Mouse (Mus musculus) kidney, embryonic 15.5 days (tissue): Measurements from ENCODE around the gene Syn3. TPM values are rescaled to one million over a fixed set of nuclear protein-coding genes. Genes with fewer than 3 reads are reported as not detected.

Experiments
- ATAC-seq: fragments of 200-750 bp; cut with Nextera tagmentation; replicated peaks from 2 replicates; pipeline ENCODE4 v1.8.0; 2017; ENCODE audit warnings: moderate TSS enrichment; ENCODE audit not compliant: low FRiP score
- H3K27ac ChIP-seq: fragments of 300-500 bp; sonication (generic); 2 replicates; pipeline ENCODE4 v1.5.1; 2015; ENCODE audit warnings: mild to moderate bottlenecking, inconsistent platforms
- H3K27me3 ChIP-seq: fragments of 300-500 bp; sonication (generic); 2 replicates; pipeline ENCODE4 v1.6.1; 2015; ENCODE audit warnings: inconsistent platforms
- H3K36me3 ChIP-seq: fragments of 300-500 bp; sonication (generic); 2 replicates; pipeline ENCODE4 v1.6.1; 2015; ENCODE audit warnings: inconsistent platforms
- H3K4me1 ChIP-seq: fragments of 300-500 bp; sonication (generic); 2 replicates; pipeline ENCODE4 v1.6.1; 2015; ENCODE audit warnings: inconsistent platforms
- H3K4me2 ChIP-seq: fragments of 300-500 bp; sonication (generic); 2 replicates; pipeline ENCODE4 v1.6.1; 2015; ENCODE audit warnings: moderate library complexity, mild to moderate bottlenecking, inconsistent platforms
- H3K4me3 ChIP-seq: fragments of 300-500 bp; sonication (generic); replicated peaks from 2 replicates; pipeline ENCODE4 v1.5.1; 2015; ENCODE audit warnings: mild to moderate bottlenecking, inconsistent platforms
- H3K9ac ChIP-seq: fragments of 300-500 bp; sonication (generic); 2 replicates; pipeline ENCODE4 v1.6.1; 2015; ENCODE audit warnings: mild to moderate bottlenecking, inconsistent platforms
- H3K9me3 ChIP-seq: fragments of 300-500 bp; sonication (generic); replicated peaks from 2 replicates; pipeline ENCODE4 v1.6.1; 2016; ENCODE audit warnings: inconsistent platforms
- WGBS: fragments of 180-500 bp; shearing (Covaris S2); methylation state at CpG from one replicate; pipeline ENCODE4 v1.1.7; 2015; ENCODE audit warnings: mixed read lengths; 5-methylcytosine and 5-hydroxymethylcytosine counted together
- polyA plus RNA-seq: library from polyadenylated mRNA; unstranded; fragments of >200 nt; fragmentation: Nextera tagmentation; extraction: Ambion mirVana; gene quantifications from 2 replicates; pipeline ENCODE4 v1.2.1, GENCODE M21; 2015

Syn3 gene
- polyA plus RNA-seq, 1 experiment from 2014 or later: 8.1 TPM

DNA sequence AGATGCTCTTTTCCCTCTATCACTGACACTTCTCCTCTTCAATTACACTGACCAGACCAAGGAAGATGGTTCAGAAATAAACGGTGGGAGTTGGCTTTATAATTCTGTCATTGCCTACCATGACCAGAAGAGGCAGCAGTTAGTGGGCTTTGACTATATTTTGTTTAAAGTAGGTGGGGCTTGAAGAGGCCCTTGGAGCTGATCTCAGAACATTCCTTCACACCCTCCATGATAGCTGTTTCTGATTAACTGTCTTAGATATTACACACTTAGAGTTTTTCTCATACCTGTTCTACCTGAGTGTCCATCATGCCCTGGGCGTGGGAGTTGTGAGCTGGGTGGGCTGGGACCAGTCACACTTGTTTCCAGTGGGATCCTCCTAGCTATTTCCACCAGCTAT, 170.0 kb downstream of the Syn3 start:
- WGBS: 75% methylated on average over 2 of the region's 2 CpGs
- H3K4me3 ChIP-seq: no peak overlapping the region
- no peak for ATAC-seq

DNA sequence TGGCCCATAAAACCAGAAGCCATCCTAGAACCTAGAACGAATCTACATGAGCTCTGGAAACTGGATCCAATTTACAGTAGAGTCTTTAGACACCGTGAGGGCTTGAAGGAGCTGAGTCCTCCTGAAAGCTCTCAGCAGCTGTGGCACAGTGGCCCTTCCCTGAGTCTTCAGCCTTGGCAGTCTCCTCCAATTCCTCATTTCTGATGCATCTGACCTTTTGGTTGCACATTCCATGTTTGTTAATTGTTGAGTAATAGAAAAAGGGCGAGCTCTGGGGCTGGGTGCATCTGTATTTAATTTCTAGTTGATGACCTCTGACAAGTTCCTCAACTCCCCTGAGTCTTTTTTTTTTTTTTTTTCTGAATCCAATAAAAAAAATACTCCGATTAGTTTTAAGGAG, 170.6 kb downstream of the Syn3 start:
- Histone ChIP-seq H3K4me2 (no peak overlapping the region), H3K9me3 (no peaks in the 10 kb centered on the region), H3K4me1 (peaks cover 61% of the 10 kb centered on the region), H3K27me3 (no peaks in the 10 kb centered on the region), H3K9ac (no peak overlapping the region), H3K27ac (no peak overlapping the region), H3K36me3 (peaks cover 5% of the 10 kb centered on the region; the same call in 1 of the 2 replicates), H3K4me3 (no peak overlapping the region)
- no peak for ATAC-seq
- WGBS: 82% methylated on average over 4 of the region's 4 CpGs

More for the DNA sequence above, 170.0 kb downstream of the Syn3 start:
- Histone ChIP-seq H3K9ac (no peak overlapping the region), H3K4me2 (no peak overlapping the region), H3K27me3 (no peaks in the 10 kb centered on the region), H3K4me1 (peaks cover 63% of the 10 kb centered on the region), H3K36me3 (peaks cover 5% of the 10 kb centered on the region; the same call in 1 of the 2 replicates), H3K27ac (no peak overlapping the region), H3K9me3 (no peaks in the 10 kb centered on the region)

- H3K27ac ChIP-seq: 0 out of 2 replicates have a peak overlapping the region, but pooled peaks have one; percentile 39
- H3K4me1 ChIP-seq: peaks cover 38% of the 10 kb centered on the region
- H3K9ac ChIP-seq: no peak overlapping the region
- peak; percentile 47 for ATAC-seq
- peaks cover 5% of the 10 kb centered on the region; the same call in 1 of the 2 replicates for H3K36me3 ChIP-seq
- WGBS: 25% methylated on average over 6 of the region's 6 CpGs
- H3K9me3 ChIP-seq: no peaks in the 10 kb centered on the region
- H3K4me3 ChIP-seq: no peak overlapping the region
- H3K27me3 ChIP-seq: no peaks in the 10 kb centered on the region
- H3K4me2 ChIP-seq: no peak overlapping the region
Measured at GRCm38 (mm10) chr10:86325272-86325671, 173.4 kb downstream of the Syn3 start.

DNA sequence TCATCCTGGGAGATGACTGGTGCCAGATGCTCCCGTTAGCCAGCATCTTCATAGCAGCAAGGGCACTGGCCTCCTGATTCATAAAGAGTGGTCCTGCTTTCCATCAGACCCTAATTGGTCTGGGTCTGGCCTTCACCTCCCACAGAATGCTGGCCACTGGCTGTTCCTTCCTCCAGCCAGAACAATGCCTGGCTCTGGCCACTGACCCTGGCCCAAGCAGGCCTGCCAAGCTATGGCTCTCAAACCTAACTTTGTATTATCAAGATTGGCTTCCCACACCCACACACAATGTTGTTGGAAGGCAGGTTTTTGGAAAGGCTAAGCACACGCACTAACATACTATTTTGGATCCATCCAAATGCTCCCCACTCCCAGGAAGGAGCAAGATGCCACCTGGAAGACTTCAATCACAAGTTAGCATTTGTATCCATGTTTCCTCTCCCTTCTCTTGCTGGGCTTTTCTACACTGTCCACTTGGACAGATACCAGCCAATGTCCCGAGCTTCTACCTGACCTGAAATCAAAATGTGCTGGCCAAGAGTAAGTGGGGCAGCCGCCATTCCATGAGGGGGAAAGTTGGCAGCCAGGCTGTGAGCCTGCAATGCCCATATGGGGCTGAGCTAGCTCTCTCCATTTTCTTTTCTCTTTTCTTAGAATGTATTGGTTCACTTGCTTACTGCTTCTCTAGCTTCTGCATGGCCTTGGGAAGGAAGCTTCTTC, 175.3 kb downstream of the Syn3 start:
- Histone ChIP-seq H3K27ac (no peak overlapping the region), H3K4me3 (no peak overlapping the region), H3K27me3 (no peaks in the 10 kb centered on the region), H3K9me3 (no peaks in the 10 kb centered on the region), H3K9ac (no peak overlapping the region), H3K4me2 (no peak overlapping the region), H3K4me1 (peaks cover 31% of the 10 kb centered on the region), H3K36me3 (peaks cover 7% of the 10 kb centered on the region; the same call in 1 of the 2 replicates)
- no peak for ATAC-seq
- WGBS: 83% methylated on average over 4 of the region's 4 CpGs

GRCm38 (mm10) chr10:86322006-86322405, 176.7 kb downstream of the Syn3 start:
- Histone ChIP-seq H3K4me3 (no peak overlapping the region), H3K9ac (no peak overlapping the region), H3K27ac (no peak overlapping the region), H3K27me3 (no peaks in the 10 kb centered on the region), H3K36me3 (peaks cover 7% of the 10 kb centered on the region; the same call in 1 of the 2 replicates), H3K9me3 (no peaks in the 10 kb centered on the region), H3K4me2 (no peak overlapping the region), H3K4me1 (peaks cover 29% of the 10 kb centered on the region)
- ATAC-seq: no peak
- WGBS: 26% methylated on average over 1 of the region's 1 CpGs

- Histone ChIP-seq H3K4me2 (no peak overlapping the region), H3K9me3 (no peaks in the 10 kb centered on the region), H3K9ac (no peak overlapping the region), H3K36me3 (peaks cover 3% of the 10 kb centered on the region; the same call in 1 of the 2 replicates), H3K4me3 (no peak overlapping the region), H3K27ac (no peak overlapping the region), H3K4me1 (peaks cover 35% of the 10 kb centered on the region), H3K27me3 (no peaks in the 10 kb centered on the region)
- 79% methylated on average over 8 of the region's 8 CpGs for WGBS
- no peak for ATAC-seq
Measured at GRCm38 (mm10) chr10:86321194-86321593, 177.5 kb downstream of the Syn3 start.

GRCm38 (mm10) chr10:86320204-86320603, 178.5 kb downstream of the Syn3 start:
- peaks cover 3% of the 10 kb centered on the region; the same call in 1 of the 2 replicates for H3K36me3 ChIP-seq
- no peak for ATAC-seq
- H3K9me3 ChIP-seq: no peaks in the 10 kb centered on the region
- WGBS: 91% methylated on average over 5 of the region's 5 CpGs
- H3K9ac ChIP-seq: no peak overlapping the region
- H3K4me1 ChIP-seq: peaks cover 33% of the 10 kb centered on the region
- H3K4me3 ChIP-seq: no peak overlapping the region
- no peaks in the 10 kb centered on the region for H3K27me3 ChIP-seq
- no peak overlapping the region for H3K4me2 ChIP-seq
- no peak overlapping the region for H3K27ac ChIP-seq

GRCm38 (mm10) chr10:86319526-86319925, 179.2 kb downstream of the Syn3 start:
- no peak for ATAC-seq
- Histone ChIP-seq H3K4me2 (no peak overlapping the region), H3K9ac (no peak overlapping the region), H3K27me3 (no peaks in the 10 kb centered on the region), H3K9me3 (no peaks in the 10 kb centered on the region), H3K36me3 (peaks cover 3% of the 10 kb centered on the region; the same call in 1 of the 2 replicates), H3K27ac (no peak overlapping the region), H3K4me1 (peaks cover 35% of the 10 kb centered on the region), H3K4me3 (no peak overlapping the region)
- WGBS: 43% methylated on average over 3 of the region's 3 CpGs

DNA sequence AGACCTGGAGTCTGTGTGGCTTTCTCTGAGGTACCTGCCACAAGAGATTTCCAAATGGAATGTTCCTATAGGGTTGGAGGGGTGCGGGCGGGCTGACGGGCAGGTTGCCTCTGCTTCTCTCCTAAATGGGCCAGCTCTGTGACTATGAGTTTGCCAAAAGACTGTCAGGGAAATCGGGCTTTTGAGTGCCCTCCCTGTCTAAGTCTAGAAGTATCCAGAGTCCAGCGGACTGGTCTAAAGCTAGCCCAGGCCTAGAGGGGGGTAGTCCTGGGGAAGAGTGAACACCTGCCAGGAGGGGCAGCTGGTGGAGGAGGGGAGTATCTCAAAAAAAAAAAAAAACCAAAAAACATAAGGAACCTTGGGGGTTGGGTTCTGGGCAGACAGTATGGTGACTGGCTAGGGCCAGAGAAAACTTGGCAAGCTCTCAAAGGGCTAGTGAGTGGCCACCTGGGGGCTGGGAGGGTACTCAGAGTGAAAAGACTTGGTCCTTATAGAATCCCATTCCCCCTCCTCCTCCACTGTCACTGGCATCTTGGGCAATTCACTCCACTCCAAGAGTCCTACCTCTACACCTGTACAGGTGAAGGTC, 180.1 kb downstream of the Syn3 start:
- Histone ChIP-seq H3K9ac (no peak overlapping the region), H3K27me3 (no peaks in the 10 kb centered on the region), H3K4me1 (peaks cover 33% of the 10 kb centered on the region), H3K4me3 (no peak overlapping the region), H3K9me3 (no peaks in the 10 kb centered on the region), H3K27ac (no peak overlapping the region), H3K36me3 (peaks cover 10% of the 10 kb centered on the region; the same call in 1 of the 2 replicates), H3K4me2 (no peak overlapping the region)
- ATAC-seq: no peak
- 89% methylated on average over 5 of the region's 5 CpGs for WGBS

GRCm38 (mm10) chr10:86317633-86318032, 181.1 kb downstream of the Syn3 start:
- ATAC-seq: no peak

GRCm38 (mm10) chr10:86315513-86315912, 183.2 kb downstream of the Syn3 start:
- no peak; the same call in 1 of the 2 replicates for ATAC-seq
- Histone ChIP-seq H3K27me3 (no peaks in the 10 kb centered on the region), H3K27ac (no peak overlapping the region), H3K9ac (no peak overlapping the region), H3K9me3 (no peaks in the 10 kb centered on the region), H3K36me3 (peaks cover 10% of the 10 kb centered on the region; the same call in 1 of the 2 replicates), H3K4me2 (no peak overlapping the region), H3K4me1 (peaks cover 30% of the 10 kb centered on the region), H3K4me3 (no peak overlapping the region)
- WGBS: 38% methylated on average over 3 of the region's 3 CpGs

More at GRCm38 (mm10) chr10:86317633-86318032, 181.1 kb downstream of the Syn3 start:
- no peak overlapping the region for H3K4me3 ChIP-seq
- no peaks in the 10 kb centered on the region for H3K27me3 ChIP-seq
- H3K36me3 ChIP-seq: peaks cover 10% of the 10 kb centered on the region; the same call in 1 of the 2 replicates
- no peaks in the 10 kb centered on the region for H3K9me3 ChIP-seq
- H3K4me1 ChIP-seq: peaks cover 27% of the 10 kb centered on the region
- no peak overlapping the region for H3K9ac ChIP-seq
- WGBS: 87% methylated on average over 7 of the region's 7 CpGs
- no peak overlapping the region for H3K27ac ChIP-seq
- H3K4me2 ChIP-seq: no peak overlapping the region

GRCm38 (mm10) chr10:86313448-86313847, 185.2 kb downstream of the Syn3 start:
- no peak for ATAC-seq
- 77% methylated on average over 1 of the region's 1 CpGs for WGBS
- no peak overlapping the region for H3K4me2 ChIP-seq
- H3K4me1 ChIP-seq: peaks cover 30% of the 10 kb centered on the region
- H3K27ac ChIP-seq: no peak overlapping the region
- no peak overlapping the region for H3K9ac ChIP-seq
- H3K27me3 ChIP-seq: no peaks in the 10 kb centered on the region
- H3K36me3 ChIP-seq: peaks cover 10% of the 10 kb centered on the region; the same call in 1 of the 2 replicates
- H3K4me3 ChIP-seq: no peak overlapping the region
- H3K9me3 ChIP-seq: no peaks in the 10 kb centered on the region
